Mouse (Mus musculus) kidney, adult 11 months (tissue): ENCODE data around the gene Chchd2.

Experiments
- DNase-seq: peaks from one replicate; pipeline ENCODE4 v3.0.0; 2022

Chchd2 gene

GRCm38 (mm10) chr5:129877731-129878455, 9.4 kb downstream of the Chchd2 start:
- DNase-seq = peak; percentile 37

GRCm38 (mm10) chr5:129875098-129875497, 12.2 kb downstream of the Chchd2 start:
- DNase-seq = no peak

- DNase-seq = no peak
Observed at GRCm38 (mm10) chr5:129873942-129874341, 13.3 kb downstream of the Chchd2 start.

GRCm38 (mm10) chr5:129871238-129871637, 16.0 kb downstream of the Chchd2 start:
- DNase-seq = no peak

GRCm38 (mm10) chr5:129869238-129869995, 17.9 kb downstream of the Chchd2 start:
- DNase-seq = no peak

GRCm38 (mm10) chr5:129865841-129866240, 21.4 kb downstream of the Chchd2 start:
- no peak for DNase-seq

- peak; percentile 26 for DNase-seq
Observed at GRCm38 (mm10) chr5:129864467-129864866, 22.8 kb downstream of the Chchd2 start.

- no peak for DNase-seq
Observed at GRCm38 (mm10) chr5:129862325-129862724, 24.9 kb downstream of the Chchd2 start.

GRCm38 (mm10) chr5:129856414-129856813, 30.9 kb downstream of the Chchd2 start:
- DNase-seq = no peak

GRCm38 (mm10) chr5:129855163-129855562, 32.1 kb downstream of the Chchd2 start:
- DNase-seq = no peak

GRCm38 (mm10) chr5:129847558-129847820, 39.8 kb downstream of the Chchd2 start:
- DNase-seq = no peak

GRCm38 (mm10) chr5:129846752-129847557, 40.3 kb downstream of the Chchd2 start, which contains the start of gene Sumf2:
Gene Sumf2, plus strand, starts transcription at chr5:129846986.
- peak; percentile 96 for DNase-seq

GRCm38 (mm10) chr5:129844848-129845247, 42.4 kb downstream of the Chchd2 start:
- no peak for DNase-seq
